Mouse (Mus musculus): ENCODE data around the gene Slc17a7.

- TF ChIP-seq TAL1 (IDR thresholded peaks at IDR 0.05; ENCODE audit: low read length) (no peak), GATA1 (IDR thresholded peaks at IDR 0.05; ENCODE audit: low read length) (no peak)
These were observed 50.0 kb downstream of the Slc17a7 start for GRCm38 (mm10) chr7:45213708-45214107.
